Mouse (Mus musculus): ENCODE data around the gene Birc6. TPM values are rescaled to one million over a fixed set of nuclear protein-coding genes. Genes with fewer than 3 reads are reported as not detected.

Birc6 gene
- polyA plus RNA-seq (2017; shearing (Covaris generic)), result 10 to 100 TPM; 55.5 to 65.4 TPM

DNA sequence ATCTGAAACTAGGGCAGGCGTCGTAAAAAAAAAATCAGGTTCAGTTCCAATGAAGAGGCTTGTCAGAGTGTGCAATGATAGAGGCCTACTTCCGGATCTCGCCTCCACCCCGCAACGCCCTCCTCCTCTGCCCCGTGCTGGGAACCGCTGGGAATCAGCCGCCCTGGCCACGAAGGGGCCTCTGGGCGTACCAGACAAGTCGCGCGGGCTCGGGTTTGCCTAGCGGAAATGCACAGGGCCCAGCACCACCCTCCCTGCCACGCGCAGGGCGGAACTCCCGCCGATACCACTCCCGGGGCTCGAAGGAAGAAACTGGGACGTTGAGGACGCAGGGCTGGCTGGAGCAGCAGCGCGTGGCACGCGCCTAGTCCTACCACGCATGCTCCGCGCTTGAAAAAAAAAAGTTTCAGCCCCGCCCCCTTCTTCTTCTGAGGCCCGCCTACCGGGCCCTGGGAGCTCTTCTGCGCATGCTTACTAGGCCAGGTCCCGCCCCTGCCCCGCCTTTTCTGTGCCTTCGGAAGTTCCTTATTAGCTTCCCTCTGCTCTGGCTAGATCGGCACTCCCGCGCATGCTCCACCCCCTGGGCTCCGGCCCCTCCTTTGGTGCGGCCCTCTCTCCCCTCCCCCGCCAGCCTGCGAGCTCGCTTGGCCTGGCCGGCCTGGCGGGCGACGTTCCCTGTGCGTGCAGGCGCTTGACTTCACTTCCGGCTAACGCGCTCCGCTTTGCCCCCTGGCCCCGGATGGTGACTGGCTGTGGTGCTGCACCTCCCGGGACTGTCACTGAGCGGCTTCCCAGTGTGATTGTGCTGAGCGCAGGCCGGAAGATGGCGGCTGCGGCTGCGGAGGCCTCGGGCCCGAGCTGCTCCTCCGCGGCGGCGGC is at the start of gene Birc6:
Gene Birc6, plus strand, starts transcription at position 567 of the 879 bp plus-strand sequence.

DNA sequence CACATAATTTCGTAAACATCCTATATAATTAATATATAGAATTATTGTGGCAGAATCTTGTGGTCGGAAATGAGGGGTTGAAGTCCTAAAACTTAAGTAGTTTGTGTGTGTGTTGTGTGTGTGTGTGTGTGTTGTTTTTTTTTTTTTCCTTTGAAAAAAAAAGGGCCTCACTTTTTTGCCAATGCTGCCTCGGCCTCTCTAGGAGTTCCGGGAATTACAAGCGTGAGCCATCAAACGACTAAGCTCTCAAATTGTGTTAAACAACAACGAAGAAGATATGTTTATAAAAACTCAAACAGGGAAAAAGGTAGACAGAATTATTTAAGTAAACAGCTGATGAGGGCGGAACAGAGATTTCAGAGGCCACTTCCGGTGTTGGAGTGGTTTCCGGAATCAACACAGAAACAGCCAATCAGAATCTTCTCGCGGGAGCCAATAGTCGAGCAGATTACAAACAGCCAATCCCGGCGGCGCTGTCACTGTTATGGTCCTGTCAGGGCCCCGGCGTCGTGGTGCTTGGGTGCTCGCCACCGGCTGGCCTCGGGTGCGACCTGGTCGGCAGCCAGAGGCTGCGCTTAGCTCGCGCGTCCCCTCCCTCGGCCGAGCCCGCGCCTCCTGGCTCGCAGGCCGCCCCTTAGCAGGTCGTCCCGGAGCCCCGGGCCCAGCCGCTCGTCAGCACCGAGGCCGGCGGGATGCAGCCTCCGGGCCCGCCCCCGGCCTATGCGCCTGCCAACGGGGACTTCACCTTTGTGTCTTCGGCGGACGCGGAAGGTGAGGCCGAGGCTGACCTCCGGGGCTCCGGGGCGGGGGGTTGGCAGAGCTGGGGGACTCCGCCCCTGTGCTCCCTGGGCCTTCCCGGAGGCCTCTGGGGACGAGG is 38.8 kb upstream of the Birc6 start, which contains the start of gene Yipf4:
Gene Yipf4, plus strand, starts transcription at position 470 of the 877 bp plus-strand sequence.

DNA sequence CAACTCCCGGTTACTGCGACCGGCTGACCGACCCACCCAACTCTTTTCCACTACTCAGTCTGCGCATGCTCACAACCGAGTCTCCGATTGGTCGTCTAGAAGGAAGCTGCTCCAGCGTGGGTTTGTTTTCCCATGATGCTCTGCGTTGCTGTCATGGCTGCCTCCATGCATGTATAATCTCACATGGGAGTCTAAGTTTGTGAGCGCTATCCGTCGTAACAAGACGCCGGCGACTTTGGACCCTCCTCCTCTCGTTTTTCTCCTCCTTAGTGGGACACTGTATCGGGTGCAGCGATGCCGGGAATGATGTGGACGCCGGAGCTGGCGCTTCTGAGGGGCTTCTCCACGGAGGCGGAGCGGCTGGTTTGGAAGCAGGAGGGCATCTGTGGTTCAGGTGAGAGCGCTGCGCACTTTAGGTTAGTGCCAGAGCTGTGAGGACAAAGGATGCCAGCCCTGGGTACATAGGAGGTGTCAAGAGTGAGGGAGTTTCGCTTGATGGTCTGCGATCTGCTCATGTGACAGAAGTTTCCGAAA is 189.6 kb downstream of the Birc6 start, which contains the start of gene Ttc27:
Gene Ttc27, plus strand, starts transcription at position 115 of the 534 bp plus-strand sequence.

Other genes with a start within 250 kb of the Birc6 start
- 10 to 100 TPM; 41.7 to 45.0 TPM for gene Memo1, start 232.8 kb upstream of the Birc6 start, polyA plus RNA-seq (2017; shearing (Covaris generic))
- 100 to 1,000 TPM; 101 to 131 TPM for gene Dpy30, start 204.4 kb upstream of the Birc6 start, polyA plus RNA-seq (2017; shearing (Covaris generic))
- 10 to 100 TPM; 25.6 to 28.6 TPM for gene Spast, start 189.3 kb upstream of the Birc6 start, polyA plus RNA-seq (2017; shearing (Covaris generic))
- gene Slc30a6, start 132.7 kb upstream of the Birc6 start, polyA plus RNA-seq (2017; shearing (Covaris generic)), result 10 to 100 TPM; 30.4 to 31.4 TPM
- under 1 TPM; 0.70 to 0.93 TPM for gene Nlrc4, start 69.2 kb upstream of the Birc6 start, polyA plus RNA-seq (2017; shearing (Covaris generic))
- gene Yipf4, start 38.8 kb upstream of the Birc6 start, polyA plus RNA-seq (2017; shearing (Covaris generic)), result 100 to 1,000 TPM; 102 to 103 TPM
- gene Ttc27, start 189.4 kb downstream of the Birc6 start, polyA plus RNA-seq (2017; shearing (Covaris generic)), result 10 to 100 TPM; 30.6 to 35.9 TPM

Data from inflammation-experienced regulatory T-cells (primary cell).